In the genomic region with DNA sequence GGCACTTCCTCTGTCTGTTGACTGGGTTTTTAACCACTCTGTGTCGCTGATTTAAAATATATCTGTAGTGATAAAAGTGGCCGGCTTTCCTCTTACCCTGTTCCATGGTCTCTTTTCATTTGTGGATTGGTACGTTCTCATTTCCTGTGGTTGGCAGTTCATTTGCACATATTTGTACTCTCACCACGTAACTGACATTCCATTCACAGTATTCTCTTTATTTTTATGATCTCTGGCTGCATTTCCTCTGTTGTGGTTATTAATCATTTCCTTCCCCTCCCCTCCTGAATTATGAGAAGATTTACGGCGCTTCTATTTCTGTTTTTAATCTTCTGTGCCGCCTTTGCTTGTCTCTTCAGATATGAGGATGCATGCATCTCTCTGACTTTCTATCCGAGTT, we compare ENCODE assay signal across 23 mouse cellular contexts.
DNase-seq lines count a peak whose midpoint lies in the region; ATAC-seq and TF ChIP-seq lines count a peak whose summit lies in the region.
"Had no signal": no experiment of that assay in that cellular context is flagged by ENCODE, and none has a peak within 500 bp of the region (broad histone marks: within the 10 kb centered on the region; RNA-seq: fewer than 3 reads in every experiment).

No protein-coding gene starts in this region.

- no peak overlapping the region for H3K4me2 ChIP-seq in limb, embryonic 14.5 days (replicated peaks; ENCODE audit: low read depth, low read length, severe bottlenecking)
- H3K4me2 ChIP-seq in forebrain, embryonic 14.5 days (ENCODE audit: low read length): no peak overlapping the region
- H3K4me2 ChIP-seq: forebrain, embryonic 13.5 days; heart, embryonic 11.5 days; midbrain, embryonic 15.5 days had no signal

- no peaks in the 10 kb centered on the region for H3K27me3 ChIP-seq in limb, embryonic 14.5 days (ENCODE audit: control insufficient read depth, insufficient read depth, low read length)
- H3K27me3 ChIP-seq in limb, embryonic 10.5 days (ENCODE audit: low read depth, poor library complexity, severe bottlenecking): no peaks in the 10 kb centered on the region
- H3K27me3 ChIP-seq in forebrain, embryonic 14.5 days (replicated peaks; ENCODE audit: control insufficient read depth, insufficient read depth, low read length): no peaks in the 10 kb centered on the region
- H3K27me3 ChIP-seq: forebrain, embryonic 13.5 days; midbrain, embryonic 15.5 days had no signal

- no peak overlapping the region for H3K9ac ChIP-seq in limb, embryonic 14.5 days (ENCODE audit: low read depth, low read length, severe bottlenecking)
- H3K9ac ChIP-seq in forebrain, embryonic 14.5 days (ENCODE audit: low read length): no peak overlapping the region
- H3K9ac ChIP-seq: forebrain, embryonic 13.5 days; midbrain, embryonic 15.5 days had no signal

- no peaks in the 10 kb centered on the region for H3K36me3 ChIP-seq in limb, embryonic 14.5 days (ENCODE audit: control insufficient read depth, insufficient read depth, low read length)
- no peaks in the 10 kb centered on the region for H3K36me3 ChIP-seq in limb, embryonic 10.5 days
- H3K36me3 ChIP-seq in forebrain, embryonic 14.5 days (ENCODE audit: control insufficient read depth, insufficient read depth, low read length): no peaks in the 10 kb centered on the region
- H3K36me3 ChIP-seq: midbrain, embryonic 15.5 days had no signal

- H3K4me3 ChIP-seq in limb, embryonic 14.5 days (replicated peaks; ENCODE audit: low read length): no peak overlapping the region
- no peak overlapping the region for H3K4me3 ChIP-seq in limb, embryonic 10.5 days
- no peak overlapping the region for H3K4me3 ChIP-seq in bone marrow macrophage, adult 2 months (ENCODE audit: insufficient read depth, low read length)
- H3K4me3 ChIP-seq in forebrain, embryonic 14.5 days (ENCODE audit: low read depth, low read length): no peak overlapping the region
- H3K4me3 ChIP-seq: erythroblast, embryonic 14.5 days; forebrain, embryonic 13.5 days; midbrain, embryonic 15.5 days had no signal

- no peaks in the 10 kb centered on the region for H3K4me1 ChIP-seq in limb, embryonic 14.5 days (ENCODE audit: control insufficient read depth, insufficient read depth, low read length)
- peaks cover 8% of the 10 kb centered on the region; the same call in 1 of the 2 replicates for H3K4me1 ChIP-seq in limb, embryonic 10.5 days
- peaks cover 16% of the 10 kb centered on the region for H3K4me1 ChIP-seq in bone marrow macrophage, adult 2 months (ENCODE audit: control insufficient read depth, insufficient read depth, low read length)
- no peaks in the 10 kb centered on the region for H3K4me1 ChIP-seq in forebrain, embryonic 14.5 days (ENCODE audit: control insufficient read depth, insufficient read depth, low read length)
- H3K4me1 ChIP-seq: forebrain, embryonic 13.5 days; midbrain, embryonic 15.5 days had no signal

- no peaks in the 10 kb centered on the region for H3K9me3 ChIP-seq in limb, embryonic 14.5 days (ENCODE audit: control insufficient read depth, low read length)
- H3K9me3 ChIP-seq in limb, embryonic 10.5 days (replicated peaks): no peaks in the 10 kb centered on the region
- H3K9me3 ChIP-seq in forebrain, embryonic 14.5 days (replicated peaks; ENCODE audit: control insufficient read depth, low read length): no peaks in the 10 kb centered on the region
- H3K9me3 ChIP-seq: forebrain, embryonic 13.5 days; midbrain, embryonic 15.5 days had no signal

- ATAC-seq in limb, embryonic 14.5 days (ENCODE audit: low FRiP score, low read depth): no peak
- ATAC-seq in forebrain, embryonic 14.5 days: no peak
- ATAC-seq: forebrain, embryonic 13.5 days; hindbrain, embryonic 16.5 days; intestine, postnatal 0 days; midbrain, embryonic 15.5 days had no signal

- peak; percentile 18 for DNase-seq in heart, adult 11 months
- DNase-seq in heart, adult 9 months (ENCODE audit: low spot score in 2 of 2): no peak
- peak; percentile 3 for DNase-seq in limb, embryonic 14.5 days (ENCODE audit: low spot score)
- no peak for DNase-seq in limb, embryonic 10.5 days (ENCODE audit: low spot score)
- DNase-seq in 416B (ENCODE audit: low read depth): peak; percentile 82
- no peak for DNase-seq in left cerebral cortex, adult 18-20 months (ENCODE audit: low spot score in 2 of 2)
- DNase-seq in forebrain, embryonic 14.5 days (ENCODE audit: low spot score): no peak
- DNase-seq: adrenal gland, postnatal 36 days; cerebellum, adult 11 months; cerebellum, adult 9-11 months; left cerebral cortex, postnatal 4 days; lung, adult 18-20 months; lung, postnatal 4 days; right cerebral cortex, adult 18-20 months; right cerebral cortex, postnatal 4 days; thymus, postnatal 25 days had no signal

- TF ChIP-seq POLR2A in limb, embryonic 14.5 days (IDR thresholded peaks at IDR 0.05; ENCODE audit: borderline replicate concordance, extremely low read depth, insufficient read depth, insufficient read length): no peak
- no peak for TF ChIP-seq POLR2A in bone marrow macrophage, adult 2 months (IDR thresholded peaks at IDR 0.05; ENCODE audit: borderline replicate concordance, low read depth, low read length)

- TF ChIP-seq CTCF in bone marrow macrophage, adult 2 months (IDR thresholded peaks at IDR 0.05; ENCODE audit: low read depth, low read length): no peak

- no peak overlapping the region for H3K27ac ChIP-seq in limb, embryonic 14.5 days (replicated peaks; ENCODE audit: low read depth, low read length)
- no peak overlapping the region for H3K27ac ChIP-seq in limb, embryonic 10.5 days
- peak overlapping the region; percentile 11; the same call in 1 of the 2 replicates for H3K27ac ChIP-seq in bone marrow macrophage, adult 2 months (ENCODE audit: insufficient read depth, low read depth, low read length)
- no peak overlapping the region for H3K27ac ChIP-seq in forebrain, embryonic 14.5 days (ENCODE audit: low read depth, low read length)
- H3K27ac ChIP-seq: forebrain, embryonic 13.5 days; midbrain, embryonic 15.5 days had no signal

- WGBS in limb, embryonic 14.5 days: 43% methylated on average over 8 of the region's 8 CpGs
- WGBS in limb, embryonic 10.5 days: 73% methylated on average over 8 of the region's 8 CpGs
- 89% methylated on average over 8 of the region's 8 CpGs for WGBS in forebrain, embryonic 14.5 days

Comparison
In these comparisons a context has a peak if more than half of its experiments do, and no peak if none do; other contexts are left out.
1. DNase-seq: peak in heart, adult 11 months (single experiment), limb, embryonic 14.5 days (single experiment) and 416B (single experiment); none in heart, adult 9 months (0 of 2), limb, embryonic 10.5 days (single experiment), left cerebral cortex, adult 18-20 months (0 of 2) and forebrain, embryonic 14.5 days (single experiment).